Comparison of ENCODE assay signal across 7 mouse cellular contexts in the genomic region with DNA sequence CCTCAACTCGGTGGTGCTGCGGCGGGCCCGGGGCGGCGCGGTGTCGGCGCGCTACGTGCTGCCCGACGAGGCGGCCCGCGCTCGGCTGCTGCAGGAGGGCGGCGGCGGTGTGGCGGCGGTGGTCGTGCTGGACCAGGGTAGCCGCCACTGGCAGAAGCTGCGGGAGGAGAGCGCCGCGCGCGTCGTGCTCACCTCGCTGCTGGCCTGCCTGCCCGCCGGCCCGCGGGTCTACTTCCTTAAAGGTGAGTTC. TPM values are rescaled to one million over a fixed set of nuclear protein-coding genes. Genes with fewer than 3 reads are reported as not detected.
DNase-seq lines count a peak whose midpoint lies in the region; ATAC-seq and TF ChIP-seq lines count a peak whose summit lies in the region.

No protein-coding gene starts in this region.

- no peak for TF ChIP-seq CTCF in testis, adult 2 months (IDR thresholded peaks at IDR 0.05; ENCODE audit: control insufficient read depth, insufficient read depth, insufficient replicate concordance, low read depth, low read length)

- no peaks in the 10 kb centered on the region for H3K9me3 ChIP-seq in lung, embryonic 16.5 days (ENCODE audit: control insufficient read depth, low read length)
- H3K9me3 ChIP-seq in forebrain, embryonic 13.5 days (replicated peaks): no peaks in the 10 kb centered on the region
- no peaks in the 10 kb centered on the region for H3K9me3 ChIP-seq in liver, embryonic 13.5 days (replicated peaks)

- peak overlapping the region; percentile 97 for H3K4me2 ChIP-seq in lung, embryonic 16.5 days (ENCODE audit: low read depth, low read length)
- peak overlapping the region; percentile 83 for H3K4me2 ChIP-seq in forebrain, embryonic 13.5 days
- peak overlapping the region; percentile 83 for H3K4me2 ChIP-seq in liver, embryonic 13.5 days

- peaks cover 11% of the 10 kb centered on the region for H3K4me1 ChIP-seq in lung, embryonic 16.5 days (replicated peaks; ENCODE audit: control insufficient read depth, insufficient read depth, low read length)
- peaks cover 21% of the 10 kb centered on the region for H3K4me1 ChIP-seq in forebrain, embryonic 13.5 days
- H3K4me1 ChIP-seq in liver, embryonic 13.5 days (replicated peaks): peaks cover 38% of the 10 kb centered on the region
- H3K4me1 ChIP-seq in testis, adult 2 months (ENCODE audit: control insufficient read depth, insufficient read depth, low read length): peaks cover 12% of the 10 kb centered on the region

- WGBS in lung, embryonic 16.5 days: under 1% methylated on average over 32 of the region's 36 CpGs
- under 1% methylated on average over 32 of the region's 36 CpGs for WGBS in forebrain, embryonic 13.5 days
- under 1% methylated on average over 36 of the region's 36 CpGs for WGBS in liver, embryonic 13.5 days (ENCODE audit: insufficient replicate concordance)

- peaks cover 3% of the 10 kb centered on the region; the same call in 1 of the 2 replicates for H3K27me3 ChIP-seq in lung, embryonic 16.5 days (ENCODE audit: control insufficient read depth, insufficient read depth, low read depth, low read length)
- peaks cover 32% of the 10 kb centered on the region for H3K27me3 ChIP-seq in forebrain, embryonic 13.5 days
- peaks cover 57% of the 10 kb centered on the region for H3K27me3 ChIP-seq in liver, embryonic 13.5 days
- H3K27me3 ChIP-seq in testis, adult 2 months (ENCODE audit: control insufficient read depth, insufficient read depth, low read length): no peaks in the 10 kb centered on the region; the same call in 1 of the 2 replicates

- DNase-seq in lung, postnatal 4 days: no peak
- no peak for DNase-seq in liver, embryonic 13.5 days
- no peak for DNase-seq in layer of hippocampus, adult 9-10 months (ENCODE audit: low spot score)

- H3K27ac ChIP-seq in lung, embryonic 16.5 days (ENCODE audit: low read length): no peak overlapping the region
- H3K27ac ChIP-seq in forebrain, embryonic 13.5 days: no peak overlapping the region
- no peak overlapping the region for H3K27ac ChIP-seq in liver, embryonic 13.5 days
- no peak overlapping the region for H3K27ac ChIP-seq in testis, adult 2 months (ENCODE audit: control insufficient read depth, insufficient read depth, low read depth, low read length)

- H3K4me3 ChIP-seq in lung, embryonic 16.5 days (ENCODE audit: low read length): peak overlapping the region; percentile 80
- peak overlapping the region; percentile 64 for H3K4me3 ChIP-seq in forebrain, embryonic 13.5 days
- peak overlapping the region; percentile 66 for H3K4me3 ChIP-seq in liver, embryonic 13.5 days (replicated peaks)
- H3K4me3 ChIP-seq in testis, adult 2 months (ENCODE audit: control insufficient read depth, low read depth, low read length): peak overlapping the region; percentile 89

- ATAC-seq in lung, embryonic 16.5 days (ENCODE audit: low read depth): no peak
- no peak for ATAC-seq in forebrain, embryonic 13.5 days
- ATAC-seq in liver, embryonic 13.5 days (ENCODE audit: low read depth): no peak
- ATAC-seq in activated CD4-positive, CD25-positive, alpha-beta regulatory T cell, adult 4 months: no peak

- TF ChIP-seq POLR2A in testis, adult 2 months (IDR thresholded peaks at IDR 0.05; ENCODE audit: control insufficient read depth, low read depth, low read length): no peak

- no peaks in the 10 kb centered on the region for H3K36me3 ChIP-seq in lung, embryonic 16.5 days (ENCODE audit: control insufficient read depth, insufficient read depth, low read length)
- H3K36me3 ChIP-seq in forebrain, embryonic 13.5 days (ENCODE audit: poor library complexity, severe bottlenecking): no peaks in the 10 kb centered on the region
- no peaks in the 10 kb centered on the region for H3K36me3 ChIP-seq in liver, embryonic 13.5 days
- H3K36me3 ChIP-seq in testis, adult 2 months (ENCODE audit: control insufficient read depth, insufficient read depth, low read length): no peaks in the 10 kb centered on the region

- H3K9ac ChIP-seq in lung, embryonic 16.5 days (ENCODE audit: low read length): peak overlapping the region; percentile 60
- H3K9ac ChIP-seq in forebrain, embryonic 13.5 days: peak overlapping the region; percentile 64
- H3K9ac ChIP-seq in liver, embryonic 13.5 days: peak overlapping the region; percentile 63

RNA-seq across cellular contexts. Expression of a gene that starts 0.5 kb away (rescaled TPM):
- 6.9 TPM in 2 replicates for polyA plus RNA-seq in lung, embryonic 16.5 days (2015; fragmentation: Nextera tagmentation; extraction: Ambion mirVana)
- polyA plus RNA-seq in forebrain, embryonic 13.5 days (2015; fragmentation: Nextera tagmentation; extraction: Ambion mirVana): 1.5 and 1.8 TPM in 2 replicates
- 2.6 and 2.8 TPM in 2 replicates for polyA plus RNA-seq in liver, embryonic 13.5 days (2015; fragmentation: Nextera tagmentation; extraction: Ambion mirVana)
- 6.7 and 7.9 TPM in 2 replicates for polyA plus RNA-seq in testis, adult 2 months (2012; rRNA removed)
- polyA plus RNA-seq in activated CD4-positive, CD25-positive, alpha-beta regulatory T cell, adult 4 months (2017; shearing (Covaris generic)): 10 to 100 TPM; 10.2 to 11.4 TPM

RNA-seq across cellular contexts. Expression of a gene that starts 59.5 kb away (rescaled TPM):
- 356 and 368 TPM in 2 replicates for polyA plus RNA-seq in lung, embryonic 16.5 days (2015; fragmentation: Nextera tagmentation; extraction: Ambion mirVana)
- 412 and 436 TPM in 2 replicates for polyA plus RNA-seq in forebrain, embryonic 13.5 days (2015; fragmentation: Nextera tagmentation; extraction: Ambion mirVana)
- polyA plus RNA-seq in liver, embryonic 13.5 days (2015; fragmentation: Nextera tagmentation; extraction: Ambion mirVana): 256 and 281 TPM in 2 replicates
- 28.5 and 34.0 TPM in 2 replicates for polyA plus RNA-seq in testis, adult 2 months (2012; rRNA removed)
- 100 to 1,000 TPM; 157 to 194 TPM for polyA plus RNA-seq in activated CD4-positive, CD25-positive, alpha-beta regulatory T cell, adult 4 months (2017; shearing (Covaris generic))
